Mouse (Mus musculus): ENCODE measurements around the gene Skint1.
"Not testable (repeated sequence)": the region's sequence is repeated elsewhere in the genome, so short reads cannot be mapped to it uniquely, and the experiment has no call there.

Gene Skint1

DNA sequence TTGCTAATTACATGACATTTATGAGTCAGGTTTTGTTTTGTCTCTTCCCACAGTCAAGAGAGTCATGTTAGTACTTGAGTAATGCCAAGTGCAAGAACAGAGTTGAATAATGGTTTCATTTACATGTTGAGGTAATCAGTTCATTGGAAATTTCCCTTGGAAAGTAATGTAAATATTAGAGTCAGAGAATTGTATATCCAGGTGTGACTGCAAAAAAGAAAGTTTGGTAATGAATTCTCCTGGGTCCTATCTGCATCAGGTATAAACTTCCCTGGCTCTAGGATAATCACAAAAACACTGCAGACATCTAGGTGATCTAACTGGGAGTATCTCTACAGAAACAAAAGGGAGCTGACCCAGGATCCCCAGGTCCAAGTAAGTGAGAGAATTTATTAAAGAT, at the start of gene Skint1:
TSS of gene Skint1 (plus strand) at position 301 of the 400 bp plus-strand sequence.
- DNase-seq (ENCODE audit: low spot score): no peak

- no peak for DNase-seq (ENCODE audit: low spot score)
These were observed 44.8 kb upstream of the Skint1 start for GRCm38 (mm10) chr4:111961309-111961708.

DNA sequence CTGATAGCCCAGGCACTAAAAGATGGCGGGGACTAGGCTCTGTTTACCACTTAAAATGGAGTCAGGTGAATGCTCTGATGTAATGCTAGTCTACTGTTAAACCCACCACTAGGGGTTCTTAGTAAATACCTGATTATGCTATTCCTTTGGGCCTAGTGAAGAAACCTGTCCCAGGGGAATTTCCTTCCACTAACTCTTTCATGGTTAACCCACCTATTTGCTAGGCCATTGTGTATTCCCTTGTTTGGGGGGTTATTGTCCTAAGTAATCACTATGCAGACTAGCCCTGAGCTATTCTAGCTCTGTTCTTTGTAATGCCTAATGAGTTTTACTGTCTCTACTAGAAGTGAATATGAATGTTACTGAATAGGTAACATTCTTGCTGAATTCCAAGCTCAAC, 42.8 kb upstream of the Skint1 start:
- not testable (repeated sequence) for DNase-seq (ENCODE audit: low spot score)

GRCm38 (mm10) chr4:111963669-111964068, 42.4 kb upstream of the Skint1 start:
- DNase-seq (ENCODE audit: low spot score): no peak

- no peak for DNase-seq (ENCODE audit: low spot score)
These were observed 33.4 kb upstream of the Skint1 start, which contains the start of gene Skint7 for GRCm38 (mm10) chr4:111972623-111973022. Gene Skint7, plus strand, starts transcription at chr4:111972923.

- no peak for DNase-seq (ENCODE audit: low spot score)
These were observed 65.6 kb downstream of the Skint1 start, which contains the start of gene Skint4 for GRCm38 (mm10) chr4:112071716-112072115. Gene Skint4, plus strand, starts transcription at chr4:112072016.
